Mouse (Mus musculus) megakaryocyte-erythroid progenitor cell, adult 5 weeks (primary cell): ENCODE measurements around the gene Rrp1. TPM values are rescaled to one million over a fixed set of nuclear protein-coding genes. Genes with fewer than 3 reads are reported as not detected.

Source experiments
- polyA plus RNA-seq: library from polyadenylated mRNA; stranded (reverse); fragments of >175 nt; gene quantifications from 2 replicates; pipeline ENCODE4 v1.2.3, GENCODE M21; 2012

Rrp1 gene
- polyA plus RNA-seq = 251 and 342 TPM in 2 replicates

DNA sequence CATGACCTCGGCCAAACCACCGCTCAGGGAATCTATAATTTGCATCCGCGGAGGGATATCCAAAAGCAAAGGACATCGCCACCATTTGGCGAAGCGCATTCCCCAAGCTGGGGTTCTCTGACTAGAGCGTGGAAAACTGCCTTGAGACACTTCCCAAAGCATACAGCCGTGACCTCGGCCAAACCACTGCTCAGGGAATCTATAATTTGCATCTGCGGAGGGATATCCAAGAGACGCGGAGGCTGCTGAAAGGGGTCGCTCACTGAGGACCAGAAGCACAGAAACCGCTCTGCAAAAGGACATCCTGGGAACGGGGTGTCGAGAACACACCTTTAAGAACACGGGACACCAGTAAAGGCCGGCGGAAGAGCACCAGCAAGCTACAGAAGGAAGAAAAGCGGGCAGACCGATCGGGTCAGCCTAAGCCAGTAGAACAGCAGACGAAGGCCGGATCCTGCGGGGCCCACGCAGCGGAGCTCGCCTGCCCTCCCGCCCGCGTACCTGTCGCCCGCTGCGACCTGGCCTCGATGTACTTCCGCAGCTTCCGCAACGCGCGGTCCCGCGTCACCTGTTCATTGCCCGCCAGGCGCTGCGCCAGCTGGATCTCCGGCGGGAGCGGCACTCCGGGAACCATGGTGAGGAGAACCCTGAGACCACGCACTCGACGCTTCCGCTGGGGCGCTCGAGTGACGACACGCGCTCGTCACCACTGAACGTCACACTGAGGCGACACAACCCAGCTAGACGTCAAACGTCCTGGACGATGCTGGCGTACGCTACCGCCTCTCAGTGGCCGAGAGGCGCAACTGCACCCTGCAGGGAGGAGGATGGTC lies at the start of gene Rrp1:
Gene Rrp1 (minus strand): TSS at position 725 of the 833 bp plus-strand sequence.

DNA sequence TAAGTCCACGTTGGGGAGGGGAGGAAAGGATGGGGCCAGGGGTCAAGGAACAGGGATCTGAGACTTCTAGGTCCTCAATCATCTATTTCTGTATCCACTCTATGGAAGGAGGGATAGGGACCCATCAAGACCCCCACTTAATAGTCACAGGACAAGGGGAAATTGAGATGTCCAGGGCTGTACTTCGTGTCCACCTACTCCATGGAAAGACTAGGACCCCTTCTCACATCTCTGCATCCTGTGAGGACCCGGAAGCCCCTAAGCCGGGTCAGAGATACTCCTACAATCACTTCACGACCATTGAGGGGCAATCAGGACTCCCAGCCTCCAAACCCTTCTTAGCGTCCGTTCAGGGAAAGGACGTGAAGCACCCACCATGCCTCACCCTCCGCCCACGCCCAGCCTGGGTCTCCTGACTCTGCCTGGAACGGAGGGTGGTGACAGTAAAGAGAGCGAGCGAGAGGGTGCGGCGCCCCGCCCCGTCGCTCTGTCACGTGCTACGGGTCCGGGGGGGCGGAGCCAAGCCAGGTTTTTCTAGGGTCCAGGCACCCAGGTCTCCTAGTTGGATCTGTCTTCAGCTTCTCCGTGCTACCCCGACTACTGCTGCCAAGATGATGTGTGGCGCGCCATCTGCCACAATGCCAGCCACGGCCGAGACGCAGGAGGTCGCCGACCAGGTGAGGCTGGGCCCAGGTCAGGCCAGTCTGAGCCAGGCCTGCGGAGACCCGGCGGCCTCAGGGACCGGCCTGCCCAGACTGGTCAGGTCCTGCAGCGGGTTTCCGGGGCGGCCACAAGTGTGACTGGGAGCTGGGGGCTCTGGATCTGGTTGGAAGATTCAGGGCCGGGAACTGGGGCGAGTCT lies 12.6 kb upstream of the Rrp1 start, which contains the start of gene Cstb:
Gene Cstb (plus strand): TSS at position 489 of the 861 bp plus-strand sequence.

DNA sequence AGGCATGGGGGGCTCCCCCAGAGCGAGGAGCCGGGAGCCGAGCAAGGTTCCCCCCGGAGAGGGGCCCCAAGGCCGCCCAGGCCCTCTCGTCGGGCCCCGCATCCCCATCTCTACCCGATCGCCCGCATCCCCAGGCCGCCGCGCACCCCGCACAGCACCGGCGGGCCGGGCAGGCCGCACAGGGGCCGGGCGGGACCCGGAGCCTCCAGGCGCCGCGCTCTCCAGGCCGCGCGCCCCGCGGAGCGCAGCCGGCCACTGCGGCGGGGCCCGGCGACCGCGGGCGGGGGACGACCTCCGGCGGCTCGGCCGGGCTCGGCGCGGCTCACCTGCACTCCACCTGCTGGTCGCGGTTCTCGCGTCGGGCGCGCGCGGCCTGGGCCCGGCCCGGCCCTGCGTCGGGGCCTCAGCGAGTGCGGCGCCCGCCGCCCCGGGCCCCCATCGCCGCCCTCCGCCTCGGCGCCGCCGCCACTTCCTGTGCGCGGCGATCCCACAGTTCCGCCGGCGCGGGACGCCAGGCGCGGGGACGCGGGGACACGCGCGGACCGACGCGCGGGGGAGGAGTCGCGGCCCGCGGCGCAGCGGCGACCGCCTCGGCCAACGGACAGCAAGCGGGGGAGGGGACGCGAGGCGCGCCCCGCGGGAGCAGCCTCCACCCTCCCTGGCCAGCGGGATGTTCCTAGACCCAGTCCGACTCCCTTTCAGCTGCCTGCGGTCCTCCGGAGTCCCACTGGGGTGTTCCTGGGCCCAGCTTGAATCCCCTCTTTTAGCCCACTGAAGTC lies 60.8 kb downstream of the Rrp1 start, which contains the start of gene Agpat3:
Gene Agpat3 (minus strand): TSS at position 603 of the 779 bp plus-strand sequence.

Other genes with a start within 250 kb of the Rrp1 start
- gene D10Jhu81e, start 243.3 kb downstream of the Rrp1 start, polyA plus RNA-seq = 76.0 and 80.9 TPM in 2 replicates
- 10.7 and 11.2 TPM in 2 replicates for gene Pwp2, start 227.9 kb downstream of the Rrp1 start, polyA plus RNA-seq
- gene Trappc10, start 168.4 kb downstream of the Rrp1 start, polyA plus RNA-seq = 58.6 and 58.9 TPM in 2 replicates
- gene Agpat3, start 60.6 kb downstream of the Rrp1 start, polyA plus RNA-seq = 13.4 and 16.8 TPM in 2 replicates
- 37.3 and 44.0 TPM in 2 replicates for gene Cstb, start 12.6 kb upstream of the Rrp1 start, polyA plus RNA-seq
- 15.1 and 19.1 TPM in 2 replicates for gene Pdxk, start 51.9 kb upstream of the Rrp1 start, polyA plus RNA-seq
- not detected in 2 replicates for gene Olfr1358, start 104.4 kb upstream of the Rrp1 start, polyA plus RNA-seq
- 26.4 and 27.4 TPM in 2 replicates for gene Ilvbl, start 161.3 kb upstream of the Rrp1 start, polyA plus RNA-seq
- gene Syde1, start 178.9 kb upstream of the Rrp1 start, polyA plus RNA-seq = 2.2 and 3.5 TPM in 2 replicates
- gene Olfr1357, start 205.0 kb upstream of the Rrp1 start, polyA plus RNA-seq = not detected in 2 replicates